Mouse (Mus musculus): ENCODE measurements around the gene Prf1.

DNA sequence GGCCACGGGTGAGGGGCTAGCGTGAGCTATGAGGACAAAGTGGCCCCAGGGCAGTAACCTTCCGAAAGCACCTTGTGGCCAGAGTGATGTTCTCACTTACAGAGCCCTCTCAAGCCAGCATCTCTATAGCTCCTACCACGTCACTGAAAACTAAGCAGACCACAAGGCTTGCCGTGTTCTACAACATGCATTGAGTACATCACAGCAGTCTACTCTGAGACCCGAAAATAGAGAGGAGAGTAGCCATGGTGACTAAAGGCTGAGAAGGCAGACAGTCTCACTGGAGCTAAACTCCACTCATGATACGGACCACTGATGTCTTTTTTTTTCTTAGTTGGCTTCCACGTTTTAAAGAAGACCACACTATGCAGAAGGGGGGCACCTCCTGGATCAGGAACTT, 34.0 kb upstream of the Prf1 start:
- no peak for TF ChIP-seq CTCF (IDR thresholded peaks at IDR 0.05; ENCODE audit: borderline replicate concordance, control insufficient read depth, extremely low read depth, insufficient read depth, low read length, poor library complexity)
- no peak for TF ChIP-seq POLR2A (IDR thresholded peaks at IDR 0.05; ENCODE audit: control insufficient read depth, extremely low read depth, insufficient read depth, low read length, poor library complexity)

All from thymus, adult 2 months (tissue).